Mouse (Mus musculus): Measurements from ENCODE around the gene Lypla2. TPM values are rescaled to one million over a fixed set of nuclear protein-coding genes. Genes with fewer than 3 reads are reported as not detected.
A peak's percentile ranks its signal among the peaks of the same experiment; 100 is the strongest.

The Lypla2 gene
- total RNA-seq, 4 experiments from 2014 or later, result 94.3 to 103 (median 98.5) TPM

- DNase-seq (ENCODE audit: low spot score in 2 of 2), result no peak
Measured at GRCm38 (mm10) chr4:135921257-135922120, 50.9 kb downstream of the Lypla2 start.

- peak; percentile 90 to 95 for DNase-seq (ENCODE audit: low spot score in 2 of 2)
Measured at GRCm38 (mm10) chr4:135920304-135921241, 51.9 kb downstream of the Lypla2 start, which contains the start of gene Fuca1. Gene Fuca1, plus strand, starts transcription at chr4:135920735.

- no peak for DNase-seq (ENCODE audit: low spot score in 2 of 2)
Measured at GRCm38 (mm10) chr4:135919280-135919639, 53.2 kb downstream of the Lypla2 start.

- DNase-seq (ENCODE audit: low spot score in 2 of 2), result no peak
Measured at GRCm38 (mm10) chr4:135918635-135919279, 53.7 kb downstream of the Lypla2 start.

Other genes starting within 250 kb of the Lypla2 start
- under 1 TPM in 1 of 4 experiments, not detected in 3; 0.21 TPM for gene Il22ra1, start 244.5 kb downstream of the Lypla2 start, total RNA-seq (2022)
- under 1 TPM; 0.59 to 0.76 (median 0.69) TPM for gene Myom3, start 212.9 kb downstream of the Lypla2 start, total RNA-seq (2022)
- gene Srsf10, start 116.9 kb downstream of the Lypla2 start, total RNA-seq (2022), result 10 to 100 TPM; 67.9 to 91.9 (median 79.9) TPM
- gene Pnrc2, start 98.8 kb downstream of the Lypla2 start, total RNA-seq (2022), result 10 to 100 TPM; 47.2 to 86.0 (median 47.7) TPM
- gene Cnr2, start 77.2 kb downstream of the Lypla2 start, total RNA-seq (2022), result under 1 TPM in 3 of 4 experiments, not detected in 1; 0.08 to 0.98 (median 0.92) TPM
- gene Fuca1, start 51.9 kb downstream of the Lypla2 start, total RNA-seq (2022), result 10 to 100 TPM; 51.2 to 73.5 (median 59.2) TPM
- 10 to 100 TPM; 34.6 to 39.1 (median 37.6) TPM for gene Hmgcl, start 26.2 kb downstream of the Lypla2 start, total RNA-seq (2022)
- gene Gale, start 8.9 kb downstream of the Lypla2 start, total RNA-seq (2022), result 10 to 100 TPM; 22.3 to 28.1 (median 26.3) TPM
- 10 to 100 TPM; 79.8 to 89.2 (median 83.7) TPM for gene Pithd1, start 14.6 kb upstream of the Lypla2 start, total RNA-seq (2022)
- 10 to 100 TPM; 26.3 to 30.5 (median 28.8) TPM for gene Eloa, start 49.1 kb upstream of the Lypla2 start, total RNA-seq (2022)
- 100 to 1,000 TPM; 193 to 354 (median 274) TPM for gene Rpl11, start 80.8 kb upstream of the Lypla2 start, total RNA-seq (2022)
- 10 to 100 TPM; 40.5 to 59.5 (median 48.7) TPM for gene Id3, start 170.9 kb upstream of the Lypla2 start, total RNA-seq (2022)
- gene E2f2, start 199.8 kb upstream of the Lypla2 start, total RNA-seq (2022), result 1 to 10 TPM in 2 of 4 experiments, under 1 TPM in 2; 0.57 to 1.2 (median 0.98) TPM
- 1 to 10 TPM; 2.5 to 6.3 (median 4.6) TPM for gene Asap3, start 233.7 kb upstream of the Lypla2 start, total RNA-seq (2022)

Measured in layer of hippocampus, adult 8-10 months (tissue).